Mouse (Mus musculus): ENCODE results near the gene Ndrg3. TPM values are rescaled to one million over a fixed set of nuclear protein-coding genes. Genes with fewer than 3 reads are reported as not detected.
"Not testable (repeated sequence)": the region's sequence is repeated elsewhere in the genome, so short reads cannot be mapped to it uniquely, and the experiment has no call there.

Ndrg3 gene
- polyA plus RNA-seq, 1 experiment from 2014 or later = 56.4 TPM

DNA sequence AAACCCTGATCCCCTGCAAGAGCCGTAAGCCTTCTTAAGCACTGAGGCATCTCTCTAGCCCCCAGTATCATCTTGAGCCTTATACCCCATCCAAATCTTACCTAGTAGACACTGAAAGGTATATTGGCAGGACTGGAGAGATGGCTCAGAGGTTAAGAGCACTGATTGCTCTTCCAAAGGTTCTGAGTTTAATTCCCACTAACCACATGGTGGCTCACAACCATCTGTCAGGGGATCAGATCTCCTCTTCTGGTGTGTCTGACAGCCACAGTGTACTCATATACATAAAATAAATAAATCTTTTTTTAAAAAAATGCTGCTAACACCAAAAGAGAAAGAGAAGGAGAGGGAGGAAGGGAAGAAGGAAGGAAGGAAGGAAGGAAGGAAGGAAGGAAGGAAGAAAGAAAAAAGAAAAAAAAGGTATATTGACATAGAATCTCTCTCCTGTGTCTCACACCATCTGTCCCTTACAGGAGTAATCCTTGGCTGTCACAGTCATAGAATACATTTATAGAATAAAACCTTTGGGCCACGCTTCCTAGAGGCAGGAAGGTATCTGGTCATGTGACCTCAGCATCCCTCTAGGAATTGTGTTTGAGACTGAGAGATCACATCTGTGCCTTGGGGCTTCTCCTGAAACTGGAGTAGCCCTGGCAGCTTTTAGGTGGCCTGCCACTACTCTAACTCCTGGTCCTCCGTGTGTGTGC, 75.3 kb downstream of the Ndrg3 start:
- ATAC-seq = no peak
- 81% methylated on average over 3 of the region's 3 CpGs for WGBS (ENCODE audit: insufficient replicate concordance)

DNA sequence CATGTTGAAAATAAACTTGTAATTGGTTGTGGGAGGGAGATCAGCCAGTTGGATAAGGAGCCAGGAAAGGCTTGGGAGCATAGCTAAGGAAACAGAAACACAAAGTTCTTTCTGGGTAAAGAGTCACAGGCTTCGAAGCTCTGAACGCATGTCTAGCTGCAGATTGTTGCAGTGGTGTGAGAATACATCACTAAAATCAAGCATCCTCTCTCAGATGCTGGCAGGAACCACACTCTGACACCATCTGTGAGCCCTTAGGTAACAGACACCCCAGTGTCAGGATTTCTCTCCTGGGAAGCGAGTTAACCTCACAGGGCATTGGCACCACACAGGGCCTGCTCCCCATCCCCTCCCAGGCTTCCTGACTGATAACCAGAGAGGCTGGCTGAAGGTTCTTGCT, 76.3 kb downstream of the Ndrg3 start:
- peaks cover 10% of the 10 kb centered on the region for H3K27me3 ChIP-seq (replicated peaks)
- no peak overlapping the region for H3K9ac ChIP-seq
- H3K4me3 ChIP-seq = no peak overlapping the region
- H3K27ac ChIP-seq = no peak overlapping the region
- H3K4me1 ChIP-seq = peaks cover 34% of the 10 kb centered on the region
- WGBS (ENCODE audit: insufficient replicate concordance) = 54% methylated on average over 3 of the region's 3 CpGs
- no peaks in the 10 kb centered on the region for H3K9me3 ChIP-seq (replicated peaks)
- H3K36me3 ChIP-seq = no peaks in the 10 kb centered on the region
- H3K4me2 ChIP-seq = no peak overlapping the region
- ATAC-seq = no peak

More for the DNA sequence above, 75.3 kb downstream of the Ndrg3 start:
- H3K9me3 ChIP-seq (replicated peaks) = no peaks in the 10 kb centered on the region
- no peaks in the 10 kb centered on the region for H3K36me3 ChIP-seq
- no peak overlapping the region for H3K27ac ChIP-seq
- H3K4me2 ChIP-seq = no peak overlapping the region
- H3K9ac ChIP-seq = no peak overlapping the region
- H3K27me3 ChIP-seq (replicated peaks) = peaks cover 10% of the 10 kb centered on the region
- peaks cover 34% of the 10 kb centered on the region for H3K4me1 ChIP-seq
- H3K4me3 ChIP-seq = no peak overlapping the region

DNA sequence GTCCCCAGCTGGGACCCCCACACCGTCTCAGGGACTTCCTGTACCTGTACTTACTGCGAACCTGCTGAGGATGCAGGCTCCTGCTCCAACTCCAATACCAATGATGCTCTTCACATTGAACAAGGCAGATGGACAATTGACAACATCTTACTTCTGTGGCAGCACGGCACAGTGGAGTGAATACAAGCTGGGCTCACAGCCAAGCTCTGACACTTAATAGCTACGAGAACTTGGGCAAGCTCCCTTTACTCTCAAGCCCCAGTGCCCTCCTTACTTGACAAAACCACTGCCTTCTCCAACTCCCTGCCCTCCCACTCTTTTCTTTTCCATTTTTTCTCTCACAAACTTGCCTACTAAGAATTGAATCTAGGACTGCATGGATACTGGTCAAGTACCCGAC, 78.7 kb downstream of the Ndrg3 start:
- H3K27me3 ChIP-seq (replicated peaks) = peaks cover 10% of the 10 kb centered on the region
- H3K36me3 ChIP-seq = no peaks in the 10 kb centered on the region
- no peak overlapping the region for H3K9ac ChIP-seq
- no peaks in the 10 kb centered on the region for H3K9me3 ChIP-seq (replicated peaks)
- 68% methylated on average over 5 of the region's 5 CpGs for WGBS (ENCODE audit: insufficient replicate concordance)
- peaks cover 12% of the 10 kb centered on the region for H3K4me1 ChIP-seq
- ATAC-seq = no peak
- no peak overlapping the region for H3K4me3 ChIP-seq
- H3K27ac ChIP-seq = no peak overlapping the region
- H3K4me2 ChIP-seq = no peak overlapping the region

DNA sequence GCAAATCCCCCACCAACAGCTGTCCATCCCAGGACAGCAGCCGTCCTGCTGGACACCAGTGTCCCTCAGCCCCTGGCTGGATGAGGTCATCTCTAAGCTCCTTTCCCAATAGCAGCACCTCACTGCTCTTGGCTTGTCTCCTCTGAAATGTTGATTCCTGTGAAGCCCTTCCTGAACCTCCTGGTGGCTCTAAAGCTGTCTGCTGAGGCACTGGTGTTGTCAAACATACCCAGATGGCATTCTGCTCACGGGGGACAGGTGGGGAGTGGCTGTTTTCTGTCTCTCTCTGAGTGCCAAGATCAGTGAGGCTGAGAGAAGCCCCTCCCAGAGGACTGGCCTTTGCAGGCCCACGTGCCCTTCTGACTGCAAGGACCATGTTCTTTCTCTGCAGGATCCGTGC, 85.9 kb downstream of the Ndrg3 start:
- H3K9me3 ChIP-seq (replicated peaks); H3K4me1 ChIP-seq; ATAC-seq; H3K9ac ChIP-seq; H3K4me2 ChIP-seq; H3K36me3 ChIP-seq; H3K27me3 ChIP-seq (replicated peaks); H3K4me3 ChIP-seq; H3K27ac ChIP-seq: not testable (repeated sequence)
- 39% methylated on average over 4 of the region's 4 CpGs for WGBS (ENCODE audit: insufficient replicate concordance)

DNA sequence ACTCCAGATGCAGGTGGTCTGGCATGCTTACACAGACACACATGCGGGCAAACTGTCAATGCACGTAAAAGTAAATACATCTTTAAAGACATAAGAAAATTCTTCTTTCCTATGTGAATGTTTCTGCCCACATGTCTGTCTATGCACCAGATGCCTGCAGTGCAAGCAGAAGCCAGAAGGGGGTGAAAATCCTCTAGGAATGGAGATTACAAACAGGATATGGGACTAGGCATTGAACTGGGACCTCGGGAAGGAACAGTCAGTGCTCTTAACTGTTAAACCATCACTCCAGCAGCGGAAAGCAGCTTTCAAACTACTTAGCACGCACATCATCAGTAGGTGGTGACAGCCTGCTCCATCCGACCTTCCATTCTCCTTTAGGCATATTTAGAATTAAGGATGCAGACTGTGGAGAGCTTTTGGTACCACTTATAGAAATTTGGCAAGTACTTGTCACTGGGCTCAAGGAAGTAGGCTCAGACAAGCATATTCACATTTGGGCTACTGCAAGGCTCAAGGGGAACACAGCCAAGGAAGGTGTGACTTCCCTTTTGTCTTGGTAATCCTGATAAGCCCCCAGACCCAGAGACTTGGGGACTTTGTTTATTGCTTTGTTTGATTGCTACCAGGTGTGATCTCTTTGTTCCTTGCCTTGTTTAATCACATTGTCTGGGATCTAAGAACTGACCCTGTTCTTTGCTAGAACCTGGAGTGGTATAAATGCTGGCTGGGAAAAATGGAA, 86.7 kb downstream of the Ndrg3 start:
- Histone ChIP-seq H3K9ac (no peak overlapping the region), H3K9me3 (replicated peaks) (no peaks in the 10 kb centered on the region), H3K27ac (no peak overlapping the region), H3K27me3 (replicated peaks) (no peaks in the 10 kb centered on the region), H3K36me3 (no peaks in the 10 kb centered on the region), H3K4me2 (no peak overlapping the region), H3K4me1 (no peaks in the 10 kb centered on the region), H3K4me3 (no peak overlapping the region)
- no peak for ATAC-seq
- WGBS (ENCODE audit: insufficient replicate concordance) = 31% methylated on average over 6 of the region's 6 CpGs

DNA sequence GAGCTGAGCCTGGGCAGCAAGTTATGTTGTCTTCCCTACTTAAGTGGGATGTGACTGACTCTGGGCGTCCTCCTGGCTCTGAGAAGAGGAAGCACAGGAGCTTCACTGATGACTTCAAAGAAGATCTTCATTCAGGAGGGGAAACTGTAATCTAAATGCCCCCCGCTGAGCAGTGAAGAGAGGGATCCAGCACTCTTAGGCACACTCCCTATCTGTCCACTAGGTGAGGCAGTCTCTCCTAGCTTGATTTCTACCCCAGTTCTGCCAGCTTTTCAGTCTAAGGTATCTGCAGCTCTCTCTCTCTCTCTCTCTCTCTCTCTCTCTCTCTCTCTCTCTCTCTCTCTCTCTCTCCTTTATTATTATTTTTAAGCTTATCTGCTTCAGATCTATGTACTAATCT, 88.5 kb downstream of the Ndrg3 start:
- Histone ChIP-seq H3K36me3 (no peaks in the 10 kb centered on the region), H3K4me2 (no peak overlapping the region), H3K27ac (no peak overlapping the region), H3K4me3 (no peak overlapping the region), H3K9ac (no peak overlapping the region), H3K27me3 (replicated peaks) (no peaks in the 10 kb centered on the region), H3K9me3 (replicated peaks) (no peaks in the 10 kb centered on the region), H3K4me1 (peaks cover 12% of the 10 kb centered on the region)
- 22% methylated on average over 2 of the region's 2 CpGs for WGBS (ENCODE audit: insufficient replicate concordance)
- no peak for ATAC-seq

DNA sequence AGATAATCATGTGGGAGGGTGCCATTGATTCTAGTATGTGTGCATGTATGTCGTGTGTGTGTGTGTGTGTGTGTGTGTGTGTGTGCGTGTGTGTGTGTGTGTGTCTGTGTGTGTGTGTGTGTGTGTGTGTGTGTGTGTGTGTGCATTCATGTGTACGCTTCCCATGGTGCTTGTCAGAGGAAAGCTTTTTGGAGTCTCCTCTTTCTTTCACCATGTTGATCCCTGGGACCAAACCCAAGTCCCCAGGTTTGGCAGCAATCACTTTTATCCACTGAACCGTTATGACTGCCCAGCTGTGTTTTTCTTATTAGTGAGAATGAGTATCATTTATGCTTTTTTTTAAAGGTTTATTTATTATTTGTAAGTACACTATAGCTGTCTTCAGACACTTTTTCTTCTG, 89.4 kb downstream of the Ndrg3 start:
- not testable (repeated sequence) for H3K27me3 ChIP-seq (replicated peaks); H3K4me3 ChIP-seq; ATAC-seq; H3K4me2 ChIP-seq; H3K9me3 ChIP-seq (replicated peaks); H3K27ac ChIP-seq; H3K36me3 ChIP-seq; H3K9ac ChIP-seq
- peaks cover 22% of the 10 kb centered on the region for H3K4me1 ChIP-seq
- 75% methylated on average over 3 of the region's 4 CpGs for WGBS (ENCODE audit: insufficient replicate concordance)

DNA sequence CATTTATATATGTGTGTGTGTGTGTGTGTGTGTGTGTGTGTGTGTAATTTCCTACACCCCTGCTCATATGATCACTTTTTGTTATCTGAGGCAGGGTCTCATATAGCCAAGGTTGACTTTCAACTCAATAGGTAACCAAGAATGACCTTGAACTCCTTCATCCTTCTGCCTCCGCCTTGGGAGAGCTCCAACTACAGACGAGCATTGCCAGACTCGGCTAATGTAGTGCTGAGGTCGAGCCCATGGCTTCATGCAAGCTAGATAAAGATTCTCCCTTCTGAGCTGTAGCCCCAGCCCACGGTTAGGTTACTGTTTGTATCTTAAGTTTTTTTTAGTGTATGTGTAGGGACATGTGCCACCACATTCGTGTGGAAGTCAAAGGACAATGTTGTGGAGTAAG, 90.0 kb downstream of the Ndrg3 start:
- H3K27me3 ChIP-seq (replicated peaks) = no peaks in the 10 kb centered on the region
- no peaks in the 10 kb centered on the region for H3K36me3 ChIP-seq
- H3K9me3 ChIP-seq (replicated peaks) = no peaks in the 10 kb centered on the region
- peaks cover 27% of the 10 kb centered on the region for H3K4me1 ChIP-seq
- no peak overlapping the region for H3K9ac ChIP-seq
- H3K4me3 ChIP-seq = no peak overlapping the region
- H3K27ac ChIP-seq = no peak overlapping the region
- H3K4me2 ChIP-seq = no peak overlapping the region
- WGBS (ENCODE audit: insufficient replicate concordance) = 64% methylated on average over 6 of the region's 6 CpGs
- no peak for ATAC-seq

DNA sequence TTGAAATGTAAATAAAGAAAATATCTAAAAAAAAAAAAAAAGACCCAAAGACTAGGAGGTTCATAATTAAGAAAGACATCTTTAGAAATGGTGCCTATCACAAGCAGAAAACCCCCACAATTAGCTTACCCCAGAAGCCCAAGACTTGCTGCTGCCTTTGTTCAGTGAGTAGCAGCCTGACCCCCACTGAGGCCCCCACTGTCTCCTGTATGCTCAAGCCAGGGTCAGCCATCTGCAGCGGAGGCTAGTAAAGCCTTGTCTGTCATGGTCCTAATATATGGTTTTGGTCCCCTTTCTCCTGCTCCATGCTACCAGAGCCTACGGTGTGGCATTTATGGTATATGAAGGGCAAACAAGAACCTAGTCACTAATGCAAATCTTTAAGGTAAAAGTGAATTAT, 90.5 kb downstream of the Ndrg3 start:
- no peaks in the 10 kb centered on the region for H3K9me3 ChIP-seq (replicated peaks)
- no peak overlapping the region for H3K27ac ChIP-seq
- H3K9ac ChIP-seq = no peak overlapping the region
- no peaks in the 10 kb centered on the region for H3K27me3 ChIP-seq (replicated peaks)
- H3K4me2 ChIP-seq = no peak overlapping the region
- H3K36me3 ChIP-seq = no peaks in the 10 kb centered on the region
- H3K4me1 ChIP-seq = peaks cover 33% of the 10 kb centered on the region
- 89% methylated on average over 2 of the region's 2 CpGs for whole genome bisulfite sequencing (ENCODE audit: insufficient replicate concordance)
- ATAC-seq = no peak
- no peak overlapping the region for H3K4me3 ChIP-seq

DNA sequence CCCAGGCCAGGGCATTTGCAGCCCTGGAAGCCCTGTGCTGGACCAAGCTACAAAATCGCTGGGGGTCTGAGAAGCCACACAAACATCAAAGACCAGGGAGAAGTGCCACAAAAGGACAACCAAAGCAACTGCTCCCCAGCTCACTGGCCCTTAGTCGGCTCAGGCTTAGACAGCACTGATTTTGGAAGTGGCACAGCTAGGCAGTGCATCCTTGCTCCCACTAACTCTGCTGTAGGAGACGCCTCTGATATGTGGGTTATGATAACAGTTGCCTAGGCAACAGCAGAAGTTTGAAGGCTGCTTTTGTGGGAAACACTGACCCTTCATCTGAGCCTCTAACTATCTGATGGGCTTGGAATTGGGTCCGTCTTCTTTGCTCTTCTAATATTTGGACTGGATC, 92.7 kb downstream of the Ndrg3 start:
- Histone ChIP-seq H3K27ac (no peak overlapping the region), H3K4me1 (peaks cover 45% of the 10 kb centered on the region), H3K9ac (no peak overlapping the region), H3K4me2 (no peak overlapping the region), H3K36me3 (no peaks in the 10 kb centered on the region), H3K27me3 (replicated peaks) (no peaks in the 10 kb centered on the region), H3K9me3 (replicated peaks) (no peaks in the 10 kb centered on the region), H3K4me3 (no peak overlapping the region)
- 57% methylated on average over 4 of the region's 4 CpGs for WGBS (ENCODE audit: insufficient replicate concordance)
- no peak for ATAC-seq

DNA sequence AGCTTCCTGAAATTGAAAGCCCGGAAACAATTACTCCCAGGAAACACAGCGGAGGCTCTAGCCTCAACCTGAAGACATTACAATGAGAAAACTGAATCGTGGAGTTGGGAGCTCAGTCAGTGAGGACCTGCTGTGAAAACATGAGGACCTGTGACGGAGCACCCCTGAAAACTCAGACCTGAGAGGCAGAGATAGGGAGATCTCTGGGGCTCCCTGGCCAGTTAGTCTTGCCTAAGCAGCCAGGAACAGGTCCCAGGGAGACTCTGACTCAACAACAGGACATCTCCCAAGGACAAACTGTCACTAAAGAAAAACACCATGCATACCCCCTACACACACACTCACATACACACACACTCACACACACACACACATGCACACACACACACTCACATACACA, 93.5 kb downstream of the Ndrg3 start:
- no peak overlapping the region for H3K27ac ChIP-seq
- peak overlapping the region; percentile 46 for H3K4me2 ChIP-seq
- peaks cover 47% of the 10 kb centered on the region for H3K4me1 ChIP-seq
- H3K9ac ChIP-seq = peak overlapping the region; percentile 5; the same call in 1 of the 2 replicates
- ATAC-seq = peak; percentile 63; the same call in 1 of the 2 replicates
- 18% methylated on average over 4 of the region's 4 CpGs for WGBS (ENCODE audit: insufficient replicate concordance)
- H3K4me3 ChIP-seq = no peak overlapping the region
- no peaks in the 10 kb centered on the region for H3K9me3 ChIP-seq (replicated peaks)
- H3K27me3 ChIP-seq (replicated peaks) = no peaks in the 10 kb centered on the region
- H3K36me3 ChIP-seq = no peaks in the 10 kb centered on the region

DNA sequence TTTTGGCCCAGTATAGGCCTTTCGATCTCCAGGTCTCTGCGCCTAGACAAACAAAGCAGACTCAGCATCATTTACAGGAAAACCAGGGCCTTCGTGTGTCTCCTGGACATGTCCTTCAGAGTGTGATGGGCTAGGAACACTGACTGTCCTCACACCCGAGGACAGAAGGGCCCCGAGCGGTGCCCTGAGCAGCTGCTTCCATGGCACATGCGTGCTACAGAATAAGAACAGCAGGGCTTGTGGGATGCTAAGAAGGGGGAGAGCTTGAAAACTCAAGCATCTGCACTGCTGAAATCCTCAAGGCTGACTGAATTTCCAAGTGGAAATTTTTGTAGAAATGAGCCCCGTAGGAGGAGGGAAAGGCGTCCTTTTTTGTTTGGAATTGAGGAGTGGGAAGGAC, 94.8 kb downstream of the Ndrg3 start:
- no peak for ATAC-seq
- Histone ChIP-seq H3K4me2 (no peak overlapping the region), H3K27ac (no peak overlapping the region), H3K36me3 (no peaks in the 10 kb centered on the region), H3K9me3 (replicated peaks) (no peaks in the 10 kb centered on the region), H3K4me1 (peaks cover 47% of the 10 kb centered on the region), H3K9ac (no peak overlapping the region), H3K4me3 (no peak overlapping the region), H3K27me3 (replicated peaks) (no peaks in the 10 kb centered on the region)
- 72% methylated on average over 9 of the region's 9 CpGs for WGBS (ENCODE audit: insufficient replicate concordance)

Measured in liver, embryonic 12.5 days (tissue).